Mouse (Mus musculus) heart, embryonic 10.5 days (tissue): ENCODE measurements at regions not wholly inside any gene's neighbourhood (a gene's known extent, or its start where the extent isn't known, plus 50 kb on each side); places are given as distances from the start of the nearest gene placed in this dataset.

Source experiments
- DNase-seq: peaks from one replicate; pipeline ENCODE4 v3.0.0-alpha.2; 2017; ENCODE audit warnings: low spot score
- H3K27ac ChIP-seq: fragments of 300-500 bp; sonication (generic); 2 replicates; pipeline ENCODE4 v1.5.1; 2016; ENCODE audit warnings: mild to moderate bottlenecking
- H3K27me3 ChIP-seq: fragments of 300-500 bp; sonication (generic); 2 replicates; pipeline ENCODE4 v1.6.1; 2016; ENCODE audit warnings: mild to moderate bottlenecking; ENCODE audit not compliant: poor library complexity, insufficient read depth, severe bottlenecking
- H3K36me3 ChIP-seq: fragments of 300-500 bp; sonication (generic); 2 replicates; pipeline ENCODE4 v1.6.1; 2016; ENCODE audit warnings: mild to moderate bottlenecking, moderate library complexity
- H3K4me1 ChIP-seq: fragments of 300-500 bp; sonication (generic); 2 replicates; pipeline ENCODE4 v1.6.1; 2016; ENCODE audit warnings: mild to moderate bottlenecking
- H3K4me3 ChIP-seq: fragments of 300-500 bp; sonication (generic); 2 replicates; pipeline ENCODE4 v1.5.1; 2016; ENCODE audit warnings: mild to moderate bottlenecking, moderate library complexity
- H3K9me3 ChIP-seq: fragments of 300-500 bp; sonication (generic); 2 replicates; pipeline ENCODE4 v1.6.1; 2016; ENCODE audit warnings: mild to moderate bottlenecking, moderate library complexity
- WGBS: fragments of 180-500 bp; shearing (Covaris S2); methylation state at CpG from one replicate; pipeline ENCODE4 v1.1.7; 2016; 5-methylcytosine and 5-hydroxymethylcytosine counted together

DNA sequence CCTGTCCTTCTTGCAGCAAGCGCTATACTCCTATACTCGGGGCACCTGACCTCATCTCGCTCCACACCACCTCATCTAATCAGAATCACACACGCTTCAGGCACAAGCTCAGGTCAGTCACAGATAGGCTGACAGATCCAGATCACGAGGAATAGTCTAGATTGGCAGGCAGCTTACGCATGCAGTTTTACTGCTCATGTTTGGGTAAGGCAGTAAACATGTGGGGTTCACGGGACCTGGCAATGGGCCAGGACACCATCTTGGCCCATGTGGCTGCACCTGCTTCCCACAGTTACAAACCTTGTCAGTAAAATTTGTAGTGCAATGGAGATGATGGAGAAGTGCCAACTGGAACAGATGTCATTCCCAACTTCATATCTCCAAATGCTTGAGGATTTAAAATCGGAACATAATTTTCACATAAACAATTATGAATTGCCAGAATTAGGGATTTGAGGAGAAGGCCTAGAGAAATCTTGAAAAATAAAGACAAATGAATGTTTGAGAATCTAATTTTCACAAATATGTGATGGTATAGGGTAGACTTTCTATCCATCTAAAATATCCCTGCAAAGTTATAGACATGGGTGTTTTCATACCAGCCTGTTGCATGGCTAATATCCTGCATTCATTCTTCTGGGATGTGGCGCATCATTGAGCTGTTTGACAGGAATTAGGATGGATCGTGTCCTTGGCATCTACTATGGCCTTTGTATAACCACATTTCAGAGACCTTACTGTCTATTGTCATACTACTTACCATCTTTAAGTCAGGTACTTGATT, 111.5 kb upstream of the 2610001J05Rik start:
- Histone ChIP-seq H3K27me3 (no peaks in the 10 kb centered on the region), H3K4me1 (no peaks in the 10 kb centered on the region), H3K9me3 (0 out of 2 replicates have a peak, but pooled peaks cover 6% of the 10 kb centered on the region), H3K36me3 (no peaks in the 10 kb centered on the region), H3K27ac (no peak overlapping the region), H3K4me3 (no peak overlapping the region)
- 84% methylated on average over 10 of the region's 10 CpGs for WGBS
- DNase-seq, result no peak

- Histone ChIP-seq H3K27ac (no peak overlapping the region), H3K4me3 (no peak overlapping the region), H3K36me3 (no peaks in the 10 kb centered on the region), H3K27me3 (no peaks in the 10 kb centered on the region), H3K4me1 (no peaks in the 10 kb centered on the region), H3K9me3 (0 out of 2 replicates have a peak, but pooled peaks cover 6% of the 10 kb centered on the region)
- no peak for DNase-seq
- 72% methylated on average over 14 of the region's 14 CpGs for WGBS
These were observed 103.6 kb upstream of the 2610001J05Rik start for GRCm38 (mm10) chr6:13974710-13975506.

DNA sequence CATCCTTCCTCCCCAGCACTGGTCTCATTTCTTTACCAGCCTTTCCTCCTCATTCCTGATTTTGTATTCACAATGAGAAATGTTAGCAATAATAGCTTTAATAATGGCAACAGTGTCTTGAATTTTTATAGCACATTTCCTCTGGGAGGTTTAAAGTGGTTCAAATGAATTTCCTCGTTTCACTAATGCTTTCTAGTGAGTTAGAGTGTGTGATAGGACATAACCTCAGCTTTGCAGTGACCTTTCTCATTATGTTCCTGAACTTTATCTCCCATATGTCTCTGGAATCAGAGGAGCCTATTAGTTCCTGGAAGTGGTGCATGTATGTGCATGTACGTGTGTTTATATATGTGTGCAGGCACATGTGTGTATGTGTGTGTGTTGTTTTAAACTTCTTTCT, 93.2 kb upstream of the 2610001J05Rik start:
- 72% methylated on average over 2 of the region's 2 CpGs for WGBS
- Histone ChIP-seq H3K9me3 (no peaks in the 10 kb centered on the region), H3K4me3 (no peak overlapping the region), H3K27me3 (no peaks in the 10 kb centered on the region), H3K4me1 (no peaks in the 10 kb centered on the region), H3K27ac (no peak overlapping the region), H3K36me3 (no peaks in the 10 kb centered on the region)
- no peak for DNase-seq

- Histone ChIP-seq H3K4me1 (no peaks in the 10 kb centered on the region), H3K36me3 (no peaks in the 10 kb centered on the region), H3K9me3 (no peaks in the 10 kb centered on the region), H3K27me3 (no peaks in the 10 kb centered on the region), H3K4me3 (no peak overlapping the region), H3K27ac (no peak overlapping the region)
- WGBS, result 91% methylated on average over 2 of the region's 2 CpGs
- DNase-seq, result no peak
These were observed 92.7 kb upstream of the 2610001J05Rik start for GRCm38 (mm10) chr6:13964013-13964412.

DNA sequence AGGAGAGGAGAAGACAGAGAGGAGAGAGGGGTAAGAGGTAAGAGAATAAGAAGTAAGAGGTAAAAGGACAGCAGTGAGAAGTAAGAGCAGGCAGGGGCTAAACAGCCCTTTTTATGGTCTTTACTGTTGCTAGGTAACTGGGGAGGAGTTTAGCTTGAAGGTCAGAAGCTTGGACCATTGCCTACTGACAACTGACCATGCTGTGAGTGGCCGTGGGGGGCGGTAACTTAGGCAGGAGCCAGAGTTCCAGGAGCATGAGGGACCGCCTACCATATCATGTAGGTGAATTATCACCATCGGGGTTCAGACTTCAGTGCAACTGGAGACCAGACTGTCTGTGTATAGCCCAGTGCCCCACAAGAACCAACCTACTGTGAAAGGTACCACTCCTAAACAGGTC, 78.3 kb upstream of the 2610001J05Rik start:
- 81% methylated on average over 4 of the region's 4 CpGs for WGBS
- no peak overlapping the region for H3K27ac ChIP-seq
- no peaks in the 10 kb centered on the region for H3K4me1 ChIP-seq
- no peaks in the 10 kb centered on the region for H3K27me3 ChIP-seq
- DNase-seq, result no peak
- H3K4me3 ChIP-seq, result no peak overlapping the region
- no peaks in the 10 kb centered on the region for H3K9me3 ChIP-seq
- no peaks in the 10 kb centered on the region for H3K36me3 ChIP-seq

DNA sequence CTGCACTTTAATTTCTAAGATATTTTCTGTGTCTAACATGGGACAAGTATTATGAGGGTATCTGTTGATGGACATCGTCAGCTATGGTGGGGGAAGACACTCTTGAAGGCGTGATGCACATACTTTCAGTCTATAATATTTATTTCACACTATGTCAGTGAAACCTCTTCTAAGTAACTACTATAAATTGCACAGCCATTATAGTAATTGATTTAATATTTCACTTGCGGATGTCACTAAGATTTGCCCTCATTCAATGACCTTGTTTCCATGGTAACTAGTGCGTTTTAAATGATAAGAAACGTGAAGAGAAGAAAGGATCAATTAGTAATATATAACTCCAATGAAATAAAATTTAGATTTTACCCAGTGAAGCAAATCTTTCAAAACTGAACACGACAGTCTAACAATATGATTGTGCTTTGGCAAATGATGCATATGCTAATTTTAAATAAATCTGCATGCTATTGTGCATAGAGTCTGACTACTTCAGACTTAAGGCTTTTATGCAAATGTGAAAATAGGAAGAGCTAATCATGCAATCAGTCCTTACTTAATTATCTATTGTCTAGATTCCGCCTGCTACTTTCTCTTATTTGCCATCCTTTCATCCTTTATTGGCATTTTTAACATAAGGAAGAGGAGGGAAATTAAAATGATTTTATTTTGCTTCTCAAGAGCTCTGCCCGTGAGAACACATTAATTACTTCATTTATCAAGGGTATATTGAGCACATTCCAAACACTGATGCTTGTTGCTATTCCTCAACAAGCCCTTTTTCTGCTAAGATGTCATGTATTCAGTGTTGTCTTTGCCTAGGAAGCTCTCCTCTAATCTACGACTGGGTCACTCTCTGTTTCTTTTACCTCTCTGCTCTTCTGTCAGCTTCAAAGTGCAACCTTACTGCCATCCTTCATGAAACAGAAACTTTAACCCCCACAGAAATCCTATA, 49.8 kb upstream of the 2610001J05Rik start:
- Histone ChIP-seq H3K27me3 (no peaks in the 10 kb centered on the region), H3K27ac (no peak overlapping the region), H3K4me1 (no peaks in the 10 kb centered on the region), H3K36me3 (no peaks in the 10 kb centered on the region), H3K4me3 (no peak overlapping the region), H3K9me3 (no peaks in the 10 kb centered on the region)
- no peak for DNase-seq
- 78% methylated on average over 9 of the region's 9 CpGs for WGBS
